Mouse (Mus musculus) retina, embryonic 14.5 days (tissue): ENCODE results near the gene Fam151b.

Experiments used
- DNase-seq: peaks from one replicate; pipeline ENCODE4 v3.0.0-alpha.2; 2015; ENCODE audit warnings: low spot score

Fam151b gene

GRCm38 (mm10) chr13:92483852-92484463 is at the start of gene Fam151b:
Gene Fam151b (minus strand): TSS chr13:92484015.
- DNase-seq, result peak; percentile 95

- DNase-seq, result no peak
These were observed 48.4 kb upstream of the Fam151b start for GRCm38 (mm10) chr13:92532216-92532615.

- DNase-seq, result no peak
These were observed 47.4 kb upstream of the Fam151b start for GRCm38 (mm10) chr13:92531237-92531636.

- peak; percentile 100 for DNase-seq
These were observed 47.0 kb upstream of the Fam151b start, which contains the start of gene Zfyve16 for GRCm38 (mm10) chr13:92530721-92531211. Gene Zfyve16 (minus strand): TSS chr13:92530868.

- DNase-seq, result no peak
These were observed 46.3 kb upstream of the Fam151b start for GRCm38 (mm10) chr13:92529828-92530720.

- DNase-seq, result no peak
These were observed 39.5 kb upstream of the Fam151b start for GRCm38 (mm10) chr13:92523178-92523813.

- no peak for DNase-seq
These were observed 21.1 kb upstream of the Fam151b start for GRCm38 (mm10) chr13:92504871-92505270.

- no peak for DNase-seq
These were observed 8.1 kb upstream of the Fam151b start for GRCm38 (mm10) chr13:92491923-92492322.

GRCm38 (mm10) chr13:92490817-92491216 is 7.0 kb upstream of the Fam151b start:
- DNase-seq, result no peak

GRCm38 (mm10) chr13:92483348-92483747 is 467 bp downstream of the Fam151b start:
- DNase-seq, result peak; percentile 75

GRCm38 (mm10) chr13:92470151-92470550 is 13.7 kb downstream of the Fam151b start:
- DNase-seq, result no peak

GRCm38 (mm10) chr13:92469381-92469780 is 14.4 kb downstream of the Fam151b start:
- no peak for DNase-seq

GRCm38 (mm10) chr13:92467891-92468290 is 15.9 kb downstream of the Fam151b start:
- peak; percentile 11 for DNase-seq

- no peak for DNase-seq
These were observed 19.1 kb downstream of the Fam151b start for GRCm38 (mm10) chr13:92464698-92465097.

GRCm38 (mm10) chr13:92446872-92447271 is 36.9 kb downstream of the Fam151b start:
- DNase-seq, result no peak

GRCm38 (mm10) chr13:92440286-92440685 is 43.5 kb downstream of the Fam151b start:
- DNase-seq, result no peak

- no peak for DNase-seq
These were observed 45.2 kb downstream of the Fam151b start for GRCm38 (mm10) chr13:92438656-92439055.

GRCm38 (mm10) chr13:92427351-92427855 is 56.4 kb downstream of the Fam151b start:
- no peak for DNase-seq

- peak; percentile 37 for DNase-seq
These were observed 57.3 kb downstream of the Fam151b start for GRCm38 (mm10) chr13:92426294-92427051.

GRCm38 (mm10) chr13:92425758-92426264 is 58.0 kb downstream of the Fam151b start, which contains the start of gene Ankrd34b:
Gene Ankrd34b (plus strand): TSS chr13:92425896.
- DNase-seq, result peak; percentile 78

- DNase-seq, result no peak
These were observed 60.1 kb downstream of the Fam151b start for GRCm38 (mm10) chr13:92423711-92424110.
